Mouse (Mus musculus) neural tube, embryonic 13.5 days (tissue): Measurements from ENCODE around the gene Catsper4. TPM values are rescaled to one million over a fixed set of nuclear protein-coding genes. Genes with fewer than 3 reads are reported as not detected.

Source experiments
- ATAC-seq: fragments of 200-750 bp; cut with Nextera tagmentation; 2 replicates; pipeline ENCODE4 v1.8.0; 2017; ENCODE audit warnings: low read depth, mild to moderate bottlenecking, moderate TSS enrichment, moderate library complexity
- H3K27ac ChIP-seq: fragments of 300-500 bp; sonication (generic); replicated peaks from 2 replicates; pipeline ENCODE4 v1.5.1; 2015; ENCODE audit warnings: moderate library complexity, mild to moderate bottlenecking, inconsistent platforms
- H3K27me3 ChIP-seq: fragments of 300-500 bp; sonication (generic); 2 replicates; pipeline ENCODE4 v1.6.1; 2015; ENCODE audit warnings: mild to moderate bottlenecking, inconsistent platforms
- H3K36me3 ChIP-seq: fragments of 300-500 bp; sonication (generic); 2 replicates; pipeline ENCODE4 v1.6.1; 2015; ENCODE audit warnings: mild to moderate bottlenecking, inconsistent platforms
- H3K4me1 ChIP-seq: fragments of 300-500 bp; sonication (generic); replicated peaks from 2 replicates; pipeline ENCODE4 v1.6.1; 2015; ENCODE audit warnings: inconsistent platforms
- H3K4me2 ChIP-seq: fragments of 300-500 bp; sonication (generic); 2 replicates; pipeline ENCODE4 v1.6.1; 2015; ENCODE audit warnings: inconsistent platforms, mild to moderate bottlenecking, moderate library complexity
- H3K4me3 ChIP-seq: fragments of 300-500 bp; sonication (generic); 2 replicates; pipeline ENCODE4 v1.5.1; 2015; ENCODE audit warnings: mild to moderate bottlenecking, inconsistent platforms
- H3K9ac ChIP-seq: fragments of 300-500 bp; sonication (generic); 2 replicates; pipeline ENCODE4 v1.6.1; 2015; ENCODE audit warnings: moderate library complexity, mild to moderate bottlenecking, inconsistent platforms
- H3K9me3 ChIP-seq: fragments of 300-500 bp; sonication (generic); 2 replicates; pipeline ENCODE4 v1.6.1; 2016; ENCODE audit warnings: inconsistent platforms
- WGBS: fragments of 180-500 bp; shearing (Covaris S2); methylation state at CpG from one replicate; pipeline ENCODE4 v1.1.7; 2015; 5-methylcytosine and 5-hydroxymethylcytosine counted together
- polyA plus RNA-seq: library from polyadenylated mRNA; unstranded; fragments of >200 nt; fragmentation: Nextera tagmentation; extraction: Ambion mirVana; gene quantifications from 2 replicates; pipeline ENCODE4 v1.2.1, GENCODE M21; 2015

Gene Catsper4
- polyA plus RNA-seq, 1 experiment from 2014 or later = not detected

DNA sequence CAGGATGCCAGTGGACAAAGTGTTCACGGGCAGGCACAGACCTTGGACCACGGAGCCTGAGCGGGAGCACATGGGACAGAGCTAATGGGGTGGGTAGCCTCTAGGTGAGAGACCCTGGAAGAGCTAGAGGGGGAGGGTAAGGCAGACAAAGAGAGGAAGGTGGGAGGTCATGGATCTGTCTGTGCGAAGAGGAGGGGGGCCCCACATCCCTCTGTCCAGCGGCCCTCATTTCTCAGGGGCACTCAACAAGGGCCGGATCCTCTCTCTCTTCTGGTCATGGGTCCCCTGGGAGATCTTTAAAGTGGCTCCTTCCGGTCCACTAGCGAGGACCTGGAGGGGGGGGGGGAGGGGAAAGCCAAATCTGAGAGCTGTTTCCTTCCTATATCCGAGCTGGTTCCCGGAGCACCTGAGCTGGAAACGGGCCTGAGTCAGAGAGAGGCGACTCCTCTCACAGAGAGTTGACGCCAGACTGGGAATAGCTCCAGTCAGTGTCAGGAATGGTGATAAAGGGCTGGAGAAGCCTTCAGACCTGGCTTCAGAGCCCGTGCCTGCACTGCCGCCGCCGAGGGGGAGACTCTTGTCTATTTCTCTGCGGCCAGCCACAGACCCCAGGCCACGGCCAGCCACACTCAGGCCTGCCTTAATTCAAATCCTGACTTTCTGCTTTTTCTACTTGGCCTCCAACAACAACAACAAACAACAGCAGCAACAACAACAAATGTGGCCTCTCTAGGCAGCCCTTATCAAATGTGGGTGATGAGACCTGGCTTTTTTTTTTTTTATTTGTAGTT is 29.4 kb upstream of the Catsper4 start:
- Histone ChIP-seq H3K36me3 (no peaks in the 10 kb centered on the region), H3K27me3 (peaks cover 42% of the 10 kb centered on the region), H3K27ac (peak overlapping the region; percentile 23; the same call in 1 of the 2 replicates), H3K4me2 (0 out of 2 replicates have a peak overlapping the region, but pooled peaks have one; percentile 9), H3K4me3 (no peak overlapping the region), H3K4me1 (peaks cover 56% of the 10 kb centered on the region), H3K9ac (0 out of 2 replicates have a peak overlapping the region, but pooled peaks have one; percentile 28), H3K9me3 (no peaks in the 10 kb centered on the region)
- no peak for ATAC-seq
- WGBS = 5% methylated on average over 19 of the region's 19 CpGs

DNA sequence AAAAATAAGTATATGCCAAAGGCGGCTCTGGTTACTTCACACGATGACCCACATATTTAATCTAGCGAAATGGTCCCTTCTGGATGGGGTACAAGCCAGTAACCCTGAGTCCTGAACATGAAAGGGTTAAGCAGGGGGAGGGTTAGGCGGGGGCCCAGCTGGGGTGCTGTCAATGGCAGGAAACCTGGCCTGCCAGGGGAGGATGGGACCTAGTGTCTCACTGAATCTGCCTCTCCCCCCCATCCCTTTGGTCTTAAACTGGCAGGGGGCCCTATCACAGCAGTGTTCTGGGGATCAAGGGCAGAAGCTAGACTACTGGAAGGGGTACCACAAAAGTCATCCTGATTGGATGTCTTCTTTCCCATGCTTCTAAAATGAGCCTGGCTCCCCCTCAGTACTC is 28.7 kb upstream of the Catsper4 start:
- H3K9ac ChIP-seq = no peak overlapping the region
- H3K9me3 ChIP-seq = no peaks in the 10 kb centered on the region
- H3K4me2 ChIP-seq = no peak overlapping the region
- H3K4me1 ChIP-seq = peaks cover 64% of the 10 kb centered on the region
- no peak for ATAC-seq
- 0 out of 2 replicates have a peak overlapping the region, but pooled peaks have one; percentile 23 for H3K27ac ChIP-seq
- peaks cover 50% of the 10 kb centered on the region for H3K27me3 ChIP-seq
- no peaks in the 10 kb centered on the region for H3K36me3 ChIP-seq
- WGBS = 18% methylated on average over 4 of the region's 4 CpGs
- H3K4me3 ChIP-seq = no peak overlapping the region

DNA sequence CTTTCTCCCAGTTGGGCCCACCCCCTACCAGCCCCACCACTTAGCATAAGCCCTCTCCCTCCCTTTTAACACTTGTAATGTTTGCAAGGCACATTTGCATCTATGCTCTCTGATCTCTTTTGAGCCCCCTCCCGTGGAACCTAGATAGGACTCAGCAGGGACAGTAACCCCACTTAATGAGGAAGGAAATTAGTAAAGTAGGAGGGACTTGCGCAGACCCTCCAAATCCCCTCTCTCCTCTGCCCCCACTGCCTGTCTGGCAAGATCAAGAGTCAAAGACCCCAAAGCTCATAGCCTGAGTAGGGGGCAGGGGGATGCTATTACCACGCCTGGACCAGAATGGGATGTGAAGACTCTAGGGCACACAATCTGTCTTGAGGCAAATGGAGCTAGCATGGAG is 27.7 kb upstream of the Catsper4 start:
- H3K9me3 ChIP-seq = no peaks in the 10 kb centered on the region
- H3K4me1 ChIP-seq = peaks cover 74% of the 10 kb centered on the region
- WGBS = 23% methylated on average over 3 of the region's 3 CpGs

DNA sequence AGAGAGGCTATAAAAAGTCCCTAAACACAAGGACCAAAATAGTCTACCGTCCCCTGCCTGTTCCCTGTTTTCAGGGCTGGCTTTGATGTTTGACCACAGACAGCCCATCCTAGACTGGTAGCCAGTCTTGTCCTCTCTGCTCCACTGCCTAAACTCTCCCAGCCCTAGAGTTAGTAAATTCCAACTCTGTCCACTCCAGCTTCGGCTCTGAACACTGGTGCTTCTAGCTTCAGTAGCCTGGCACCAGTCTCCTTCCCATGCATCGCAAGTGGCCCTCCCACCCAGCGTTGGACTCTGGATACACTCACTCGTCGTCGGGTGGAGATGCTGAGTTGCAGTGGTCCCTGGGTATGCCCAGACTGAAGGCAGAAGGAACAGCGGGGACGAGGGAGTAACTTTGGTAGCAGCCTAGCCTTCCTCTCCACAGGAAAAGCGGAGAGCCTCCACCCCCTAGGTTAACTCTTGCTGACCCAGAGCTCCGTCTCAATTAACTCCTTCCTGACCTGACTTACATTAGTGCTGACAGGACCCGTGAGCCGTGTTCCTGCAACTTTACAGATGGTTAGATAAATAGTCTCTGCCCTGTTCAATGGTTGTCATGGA is 26.6 kb upstream of the Catsper4 start, which contains the start of gene Grrp1:
Grrp1 (minus strand) TSS at position 385 of the 603 bp plus-strand sequence.
- Histone ChIP-seq H3K4me3 (peak within 1 kb of the TSS; percentile 57), H3K27ac (peak within 1 kb of the TSS; percentile 23; the same call in 1 of the 2 replicates), H3K27me3 (peaks cover 70% of the 10 kb centered on the region), H3K9me3 (no peaks in the 10 kb centered on the region), H3K4me2 (peak within 1 kb of the TSS; percentile 83), H3K36me3 (no peaks in the 10 kb centered on the region), H3K9ac (peak within 1 kb of the TSS; percentile 50), H3K4me1 (peaks cover 81% of the 10 kb centered on the region)
- no peak for ATAC-seq
- 2% methylated on average over 13 of the region's 13 CpGs for WGBS

More for the DNA sequence above, 27.7 kb upstream of the Catsper4 start:
- H3K27me3 ChIP-seq = peaks cover 60% of the 10 kb centered on the region
- H3K9ac ChIP-seq = no peak overlapping the region
- no peak overlapping the region for H3K27ac ChIP-seq
- no peak overlapping the region for H3K4me3 ChIP-seq
- no peaks in the 10 kb centered on the region for H3K36me3 ChIP-seq
- no peak for ATAC-seq
- no peak overlapping the region for H3K4me2 ChIP-seq

DNA sequence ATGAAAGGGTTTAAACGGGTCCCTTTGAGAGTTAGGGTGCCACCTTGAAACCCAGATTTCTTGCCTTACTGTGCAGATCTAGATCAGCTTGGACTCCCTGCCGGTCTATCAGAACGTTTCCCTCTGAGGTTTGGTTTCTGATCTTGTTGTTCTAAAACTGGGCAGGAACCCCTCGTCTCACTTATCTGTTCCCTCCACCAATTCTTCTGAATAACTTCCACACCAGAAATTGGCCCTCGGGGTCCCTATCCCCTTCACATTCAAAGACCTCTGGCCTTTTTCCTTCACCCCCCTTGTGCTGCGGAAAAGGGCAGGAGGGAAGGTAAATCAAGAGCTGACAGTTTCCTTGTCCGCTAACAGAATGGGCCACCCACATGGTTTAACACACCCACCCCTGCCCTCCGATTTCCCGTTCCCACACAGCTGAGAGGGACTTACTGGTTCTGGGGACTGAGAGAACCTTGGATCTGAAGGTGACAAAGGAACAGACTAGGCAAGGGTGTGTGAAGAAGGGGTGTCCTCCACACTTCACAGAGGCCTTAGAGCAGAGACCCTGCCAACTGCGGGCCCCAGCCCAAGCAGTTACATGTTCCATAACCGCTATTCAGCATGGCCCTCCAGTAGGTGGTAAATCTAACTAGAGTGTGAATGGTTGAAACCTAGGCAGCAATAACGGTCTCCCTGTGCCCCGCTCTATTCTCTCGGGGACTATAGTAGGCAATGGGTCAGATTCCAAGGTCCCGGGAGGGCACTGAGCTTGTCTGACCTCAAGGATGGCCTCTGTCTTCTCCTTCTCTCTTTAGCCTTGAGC is 25.9 kb upstream of the Catsper4 start:
- 4% methylated on average over 15 of the region's 15 CpGs for WGBS
- peak overlapping the region; percentile 57 for H3K4me3 ChIP-seq
- H3K27ac ChIP-seq = peak overlapping the region; percentile 23; the same call in 1 of the 2 replicates
- no peak for ATAC-seq
- no peaks in the 10 kb centered on the region for H3K36me3 ChIP-seq
- peaks cover 76% of the 10 kb centered on the region for H3K27me3 ChIP-seq
- H3K9ac ChIP-seq = peak overlapping the region; percentile 50
- peak overlapping the region; percentile 83 for H3K4me2 ChIP-seq
- H3K9me3 ChIP-seq = no peaks in the 10 kb centered on the region
- H3K4me1 ChIP-seq = peaks cover 81% of the 10 kb centered on the region

DNA sequence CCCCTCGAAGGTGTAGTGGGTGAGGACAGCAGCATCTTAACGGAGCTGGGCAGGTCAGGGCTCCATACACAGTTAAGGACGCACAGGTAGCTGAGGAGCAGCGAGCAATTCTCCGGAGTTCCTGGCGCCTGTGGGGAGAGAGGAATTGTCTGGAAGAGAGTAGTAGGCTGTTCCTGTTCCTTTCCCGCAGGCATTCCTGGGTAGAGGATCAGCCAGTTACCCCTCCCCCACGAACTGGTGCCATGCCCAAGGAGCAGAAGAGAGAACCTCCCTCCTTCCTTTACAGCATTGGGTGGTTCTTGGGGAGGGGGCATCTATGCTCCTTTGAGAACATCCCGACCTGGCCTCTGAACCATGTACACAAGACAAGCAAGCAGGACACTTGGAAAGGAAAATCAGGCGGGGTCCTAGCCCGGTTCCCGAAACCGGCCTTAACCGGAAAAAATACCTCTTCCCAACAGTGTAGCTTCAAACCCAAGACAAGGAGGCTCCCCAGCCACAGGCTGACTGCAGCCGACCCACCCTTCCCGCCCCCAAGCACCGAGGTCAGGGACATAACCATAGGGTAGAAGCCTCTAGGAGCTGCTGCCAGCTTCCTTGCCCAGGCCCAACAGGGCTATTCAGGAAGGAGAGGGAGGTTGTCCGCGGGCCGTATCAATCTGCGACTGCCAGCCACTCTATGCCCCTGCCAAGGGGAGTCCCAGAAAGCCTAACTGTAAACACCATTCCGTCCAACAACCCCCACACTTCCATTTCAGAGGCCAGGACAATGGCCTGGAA is 25.1 kb upstream of the Catsper4 start:
- H3K27me3 ChIP-seq = peaks cover 84% of the 10 kb centered on the region
- 2% methylated on average over 22 of the region's 22 CpGs for WGBS
- no peaks in the 10 kb centered on the region for H3K36me3 ChIP-seq
- H3K4me3 ChIP-seq = peak overlapping the region; percentile 57
- H3K27ac ChIP-seq = peak overlapping the region; percentile 83
- H3K4me1 ChIP-seq = peaks cover 81% of the 10 kb centered on the region
- peak; percentile 1; the same call in 1 of the 2 replicates for ATAC-seq
- H3K9me3 ChIP-seq = no peaks in the 10 kb centered on the region
- peak overlapping the region; percentile 83 for H3K4me2 ChIP-seq
- H3K9ac ChIP-seq = peak overlapping the region; percentile 85

DNA sequence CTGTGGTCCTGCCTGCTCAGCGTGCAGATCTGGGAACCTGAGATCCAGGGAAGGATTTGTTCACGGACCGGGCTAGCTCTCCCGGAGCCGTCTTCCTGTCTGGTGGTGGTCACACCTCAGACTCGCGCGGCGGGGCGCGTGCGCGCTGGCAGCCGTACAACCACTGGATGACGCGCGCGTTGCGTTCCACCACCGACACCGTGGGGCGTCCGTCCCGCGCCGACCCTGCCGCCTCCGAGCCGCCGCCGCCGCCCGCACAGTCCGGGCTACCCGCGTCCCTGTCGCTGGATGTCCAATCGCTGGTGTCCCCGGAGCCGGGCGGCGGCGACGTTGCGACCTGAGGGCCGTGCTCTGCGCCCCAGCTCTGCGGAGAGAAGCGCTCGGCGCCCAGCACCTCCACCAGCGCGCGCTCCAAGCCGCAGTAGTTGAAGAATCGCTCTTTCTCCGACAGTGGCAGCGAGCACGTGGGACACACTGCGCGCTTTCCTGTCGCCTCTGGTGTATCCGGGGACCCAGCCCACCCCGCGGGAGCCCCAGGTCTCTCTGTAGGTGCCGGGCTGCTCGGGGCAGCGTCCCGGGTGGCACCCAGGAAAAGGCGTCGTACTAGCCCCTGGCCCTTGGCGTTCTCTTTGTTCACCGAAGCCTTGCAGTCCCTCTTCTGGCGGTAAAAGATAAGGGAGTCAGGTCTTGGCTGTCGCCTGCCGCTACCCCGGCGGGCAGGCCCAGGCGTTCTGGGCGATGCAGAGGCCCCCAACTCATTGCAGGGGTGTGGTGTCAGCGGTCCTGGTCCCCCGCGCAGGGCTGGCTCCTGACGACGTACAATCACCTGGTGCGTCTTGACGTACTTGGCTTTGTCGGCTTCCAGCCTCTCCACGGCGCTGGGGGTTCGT is 24.3 kb upstream of the Catsper4 start:
- Histone ChIP-seq H3K27ac (peak overlapping the region; percentile 83), H3K9ac (peak overlapping the region; percentile 85), H3K27me3 (peaks cover 91% of the 10 kb centered on the region), H3K4me2 (peak overlapping the region; percentile 83), H3K4me1 (peaks cover 73% of the 10 kb centered on the region), H3K4me3 (peak overlapping the region; percentile 57), H3K9me3 (no peaks in the 10 kb centered on the region), H3K36me3 (no peaks in the 10 kb centered on the region)
- under 1% methylated on average over 74 of the region's 91 CpGs for WGBS
- ATAC-seq = peak; percentile 42

DNA sequence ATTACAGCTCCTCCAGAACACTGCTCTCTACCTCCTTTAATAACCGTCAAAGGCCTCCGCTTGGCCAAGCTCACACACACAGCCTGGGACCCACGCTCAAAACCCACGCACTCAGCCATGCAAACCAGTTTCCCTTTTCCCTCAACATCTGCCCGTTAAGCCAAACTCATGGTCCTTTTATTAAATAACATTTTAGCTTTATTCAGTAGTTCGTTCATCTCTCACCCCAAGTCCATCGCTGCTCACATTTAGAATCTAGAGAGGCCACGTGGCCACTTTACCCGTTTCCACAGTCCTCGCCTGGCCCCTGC is 23.7 kb upstream of the Catsper4 start:
- Histone ChIP-seq H3K36me3 (no peaks in the 10 kb centered on the region), H3K4me2 (peak overlapping the region; percentile 83), H3K9me3 (no peaks in the 10 kb centered on the region), H3K27me3 (peaks cover 94% of the 10 kb centered on the region), H3K27ac (peak overlapping the region; percentile 83), H3K4me1 (peaks cover 72% of the 10 kb centered on the region), H3K4me3 (peak overlapping the region; percentile 57), H3K9ac (peak overlapping the region; percentile 85)
- WGBS = 10% methylated on average over 10 of the region's 10 CpGs
- no peak for ATAC-seq

DNA sequence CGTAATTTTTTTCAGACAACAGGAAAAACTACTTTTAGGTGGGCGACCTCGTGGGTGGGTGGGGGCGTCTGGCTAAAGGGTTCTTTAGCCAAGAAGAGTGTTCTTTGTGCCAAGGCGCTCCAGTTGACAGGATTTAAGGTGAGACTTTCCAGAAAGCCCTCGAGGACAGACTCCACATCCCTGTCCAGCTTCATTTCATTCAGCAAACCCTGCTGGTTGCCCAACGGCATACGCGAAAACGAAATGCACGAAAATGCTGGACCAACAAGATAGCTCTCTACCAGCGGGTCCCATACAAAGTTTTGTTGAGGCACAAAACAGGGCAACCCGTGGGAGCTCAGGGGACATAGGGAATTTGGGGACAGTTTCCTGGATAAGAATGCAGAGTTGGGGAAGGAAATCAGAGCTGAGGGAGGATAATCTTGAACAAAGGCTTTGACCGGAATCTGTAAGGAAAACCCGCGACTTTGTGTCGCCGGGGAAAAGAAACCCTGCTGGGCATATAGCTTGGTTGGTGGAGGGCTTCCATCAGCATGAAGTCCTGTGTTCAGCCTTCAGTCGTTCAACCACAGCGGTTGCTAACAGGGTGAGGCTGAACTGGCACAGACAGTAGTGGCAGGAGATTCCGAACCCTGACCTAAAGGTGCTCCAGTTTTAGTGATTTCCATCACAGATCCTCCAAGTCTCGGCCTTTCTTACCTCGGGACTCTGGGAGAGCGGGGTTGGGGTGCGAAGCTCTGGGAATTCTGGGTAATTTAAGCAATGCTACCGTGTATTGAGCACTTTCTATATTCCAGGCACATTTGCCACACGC is 23.1 kb upstream of the Catsper4 start:
- H3K4me1 ChIP-seq = peaks cover 70% of the 10 kb centered on the region
- peaks cover 89% of the 10 kb centered on the region for H3K27me3 ChIP-seq

DNA sequence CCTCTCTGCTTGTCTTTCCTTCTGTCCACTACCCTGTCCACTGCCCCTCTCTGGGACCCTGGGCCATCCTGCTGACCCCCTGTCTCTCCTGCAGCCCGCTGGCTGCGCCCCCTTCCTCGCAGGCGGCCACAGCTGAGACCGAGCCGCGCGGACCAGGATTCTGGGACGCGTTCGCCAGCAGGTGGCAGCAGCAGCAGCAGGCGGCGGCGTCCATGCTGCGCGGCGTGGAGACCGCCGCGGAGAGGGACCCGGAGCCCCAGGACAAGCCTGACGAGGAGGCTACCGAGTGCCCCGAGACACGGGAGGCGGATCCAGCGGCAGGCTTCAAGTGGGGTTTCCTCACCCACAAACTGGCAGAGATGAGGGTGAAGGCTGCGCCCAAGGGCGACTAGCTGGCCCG is 22.5 kb upstream of the Catsper4 start:
- Histone ChIP-seq H3K27me3 (peaks cover 82% of the 10 kb centered on the region), H3K27ac (no peak overlapping the region), H3K36me3 (no peaks in the 10 kb centered on the region), H3K4me2 (peak overlapping the region; percentile 83), H3K4me3 (peak overlapping the region; percentile 57), H3K4me1 (peaks cover 69% of the 10 kb centered on the region), H3K9me3 (no peaks in the 10 kb centered on the region), H3K9ac (peak overlapping the region; percentile 85)
- WGBS = under 1% methylated on average over 30 of the region's 30 CpGs
- ATAC-seq = peak; percentile 41; the same call in 1 of the 2 replicates

More for the DNA sequence above, 23.1 kb upstream of the Catsper4 start:
- Histone ChIP-seq H3K9ac (peak overlapping the region; percentile 85), H3K4me2 (peak overlapping the region; percentile 83), H3K9me3 (no peaks in the 10 kb centered on the region), H3K4me3 (peak overlapping the region; percentile 57), H3K36me3 (no peaks in the 10 kb centered on the region), H3K27ac (no peak overlapping the region)
- no peak for ATAC-seq
- 6% methylated on average over 27 of the region's 27 CpGs for WGBS
